Mouse (Mus musculus) heart, postnatal 4 days (tissue): ENCODE measurements around the gene Klhl10. TPM values are rescaled to one million over a fixed set of nuclear protein-coding genes. Genes with fewer than 3 reads are reported as not detected.

Experiments used
- DNase-seq: peaks from one replicate; pipeline ENCODE4 v3.0.0; 2021
- microRNA-seq, 2 experiments: library from miRNA; unstranded; fragments of <30 nt; microRNA quantifications; one replicate each; pipeline ENCODE4 v1.2.0; 2021 to 2022
- total RNA-seq, 2 experiments: library from RNA; stranded (reverse); gene quantifications; 2 replicates each; pipeline ENCODE4 v1.2.3; 2021

Klhl10 gene
- total RNA-seq, 2 experiments from 2014 or later, result 0.43 to 0.59 TPM

- DNase-seq, result no peak
Observed at GRCm38 (mm10) chr11:100465229-100465792, 23.6 kb downstream of the Klhl10 start.

GRCm38 (mm10) chr11:100465833-100466232 is 24.1 kb downstream of the Klhl10 start:
- DNase-seq, result no peak

- no peak for DNase-seq
Observed at GRCm38 (mm10) chr11:100471352-100472196, 29.9 kb downstream of the Klhl10 start.

- DNase-seq, result peak; percentile 93
Observed at GRCm38 (mm10) chr11:100472197-100472934, 30.6 kb downstream of the Klhl10 start, which contains the start of gene Klhl11. Gene Klhl11 (minus strand): TSS chr11:100472741.

GRCm38 (mm10) chr11:100472935-100473295 is 31.2 kb downstream of the Klhl10 start:
- no peak for DNase-seq

- DNase-seq, result no peak
Observed at GRCm38 (mm10) chr11:100476281-100476680, 34.6 kb downstream of the Klhl10 start.

- no peak for DNase-seq
Observed at GRCm38 (mm10) chr11:100479152-100479551, 37.4 kb downstream of the Klhl10 start.

- no peak for DNase-seq
Observed at GRCm38 (mm10) chr11:100484461-100484860, 42.7 kb downstream of the Klhl10 start.

- peak; percentile 34 for DNase-seq
Observed at GRCm38 (mm10) chr11:100485801-100486538, 44.3 kb downstream of the Klhl10 start.

GRCm38 (mm10) chr11:100490951-100491350 is 49.2 kb downstream of the Klhl10 start:
- no peak for DNase-seq

GRCm38 (mm10) chr11:100493771-100494170 is 52.1 kb downstream of the Klhl10 start:
- no peak for DNase-seq

- no peak for DNase-seq
Observed at GRCm38 (mm10) chr11:100500241-100500640, 58.5 kb downstream of the Klhl10 start.

GRCm38 (mm10) chr11:100500651-100501050 is 58.9 kb downstream of the Klhl10 start:
- DNase-seq, result no peak

- no peak for DNase-seq
Observed at GRCm38 (mm10) chr11:100501321-100501720, 59.6 kb downstream of the Klhl10 start.

GRCm38 (mm10) chr11:100504990-100505660 is 63.4 kb downstream of the Klhl10 start:
- DNase-seq, result no peak

GRCm38 (mm10) chr11:100505997-100506396 is 64.3 kb downstream of the Klhl10 start:
- DNase-seq, result no peak

Small RNAs within 50 kb of the gene (microRNA-seq; reads per million reads assigned to microRNA genes)
- gene Gm27374 (0 reads per million in 2 experiments), gene Mir7116 (0.20 to 0.69 reads per million in 2 experiments)

Other genes with a start within 250 kb of the Klhl10 start
- not detected for gene Krt9, start 248.7 kb upstream of the Klhl10 start, total RNA-seq
- gene Krt14, start 234.4 kb upstream of the Klhl10 start, total RNA-seq, result 1 to 10 TPM; 1.6 to 2.9 TPM
- gene Krt16, start 193.0 kb upstream of the Klhl10 start, total RNA-seq, result not detected
- gene Krt17, start 180.9 kb upstream of the Klhl10 start, total RNA-seq, result under 1 TPM in 1 of 2 experiments, not detected in 1; 0.29 TPM
- gene Krt42, start 172.0 kb upstream of the Klhl10 start, total RNA-seq, result not detected
- 1,000 to 10,000 TPM; 1,236 to 1,276 TPM for gene Eif1, start 122.0 kb upstream of the Klhl10 start, total RNA-seq
- not detected for gene Gast, start 107.5 kb upstream of the Klhl10 start, total RNA-seq
- 1 to 10 TPM; 3.1 to 4.1 TPM for gene Hap1, start 85.8 kb upstream of the Klhl10 start, total RNA-seq
- gene Jup, start 44.2 kb upstream of the Klhl10 start, total RNA-seq, result 100 to 1,000 TPM; 223 to 234 TPM
- 10 to 100 TPM; 28.0 to 30.0 TPM for gene P3h4, start 27.1 kb upstream of the Klhl10 start, total RNA-seq
- gene Fkbp10, start 26.2 kb upstream of the Klhl10 start, total RNA-seq, result 10 to 100 TPM; 68.8 to 76.1 TPM
- 10 to 100 TPM; 52.3 to 55.3 TPM for gene Nt5c3b, start 109 bp upstream of the Klhl10 start, total RNA-seq
- gene Klhl11, start 30.8 kb downstream of the Klhl10 start, total RNA-seq, result 10 to 100 TPM; 11.8 to 13.4 TPM
- 10 to 100 TPM; 60.7 to 63.4 TPM for gene Acly, start 86.1 kb downstream of the Klhl10 start, total RNA-seq
- under 1 TPM; 0.21 to 0.70 TPM for gene Ttc25, start 103.7 kb downstream of the Klhl10 start, total RNA-seq
- 1 to 10 TPM; 6.3 to 7.3 TPM for gene Cnp, start 133.0 kb downstream of the Klhl10 start, total RNA-seq
- gene Nkiras2, start 177.3 kb downstream of the Klhl10 start, total RNA-seq, result 10 to 100 TPM; 53.7 to 57.7 TPM
- 100 to 1,000 TPM; 223 to 232 TPM for gene Dnajc7, start 178.3 kb downstream of the Klhl10 start, total RNA-seq